Comparison of ENCODE assay signal across 12 mouse cellular contexts in genomic region chr1:132918117-132918680, GRCm38 (mm10). TPM values are rescaled to one million over a fixed set of nuclear protein-coding genes. Genes with fewer than 3 reads are reported as not detected.
DNase-seq lines count a peak whose midpoint lies in the region; ATAC-seq and TF ChIP-seq lines count a peak whose summit lies in the region.
"Had no signal": no experiment of that assay in that cellular context is flagged by ENCODE, and none has a peak within 500 bp of the region (broad histone marks: within the 10 kb centered on the region; RNA-seq: fewer than 3 reads in every experiment).

No protein-coding gene starts in this region.

- ATAC-seq in neural tube, embryonic 12.5 days (ENCODE audit: low FRiP score, low read depth) = no peak
- ATAC-seq: activated CD4-positive, CD25-positive, alpha-beta regulatory T cell, adult 4 months; CD4-positive, CD25-positive, alpha-beta regulatory T cell, adult 4 months had no signal

- H3K4me3 ChIP-seq in heart, adult 2 months = no peak overlapping the region
- H3K4me3 ChIP-seq in neural tube, embryonic 12.5 days = no peak overlapping the region

- no peak for TF ChIP-seq EP300 in heart, adult 2 months (IDR thresholded peaks at IDR 0.05; ENCODE audit: insufficient read depth, low read depth, low read length)

- TF ChIP-seq CTCF in heart, adult 2 months (IDR thresholded peaks at IDR 0.05) = no peak

- H3K79me2 ChIP-seq in heart, adult 2 months (replicated peaks; ENCODE audit: control insufficient read depth, insufficient read depth, low read length) = no peaks in the 10 kb centered on the region

- 45% methylated on average over 10 of the region's 10 CpGs for WGBS in heart, adult 2 months
- 20% methylated on average over 10 of the region's 10 CpGs for WGBS in neural tube, embryonic 12.5 days

- H3K27me3 ChIP-seq in heart, adult 2 months (ENCODE audit: control insufficient read depth, insufficient read depth, low read length) = no peaks in the 10 kb centered on the region
- H3K27me3 ChIP-seq in neural tube, embryonic 12.5 days (replicated peaks) = no peaks in the 10 kb centered on the region

- intact Hi-C loops in heart, postnatal 14 days (cut with DNase I) = no loop called here
- intact Hi-C loops in heart, adult 2 months (cut with DNase I) = no loop called here
- intact Hi-C loops in gastrocnemius, postnatal 36 days (cut with DNase I) = no loop called here

- TF ChIP-seq POLR2A in heart, adult 2 months (IDR thresholded peaks at IDR 0.05; ENCODE audit: insufficient read depth, low read depth, low read length) = no peak

- H3K27ac ChIP-seq in heart, adult 2 months = no peak overlapping the region
- H3K27ac ChIP-seq in neural tube, embryonic 12.5 days = no peak overlapping the region

- H3K9me3 ChIP-seq in neural tube, embryonic 12.5 days = no peaks in the 10 kb centered on the region

- H3K9ac ChIP-seq in heart, adult 2 months (ENCODE audit: low read depth, low read length) = no peak overlapping the region
- peak overlapping the region; percentile 30; the same call in 1 of the 2 replicates for H3K9ac ChIP-seq in neural tube, embryonic 12.5 days

- peak; percentile 22 to 26 for DNase-seq in heart, postnatal 14 days
- no peak for DNase-seq in heart, adult 2 months
- DNase-seq in neural tube, embryonic 10.5 days (ENCODE audit: extremely low spot score, low spot score) = no peak
- peak; percentile 25 for DNase-seq in mesoderm, embryonic 11.5 days (ENCODE audit: low read depth, low spot score)
- DNase-seq in gastrocnemius, postnatal 36 days = no peak
- DNase-seq in adrenal gland, postnatal 25 days = no peak
- DNase-seq in right cerebral cortex, postnatal 4 days = no peak
- DNase-seq: kidney, adult 9 months; thymus, adult 2 months had no signal

- H3K4me1 ChIP-seq in heart, adult 2 months (ENCODE audit: control insufficient read depth, insufficient read depth, low read length) = no peaks in the 10 kb centered on the region
- peaks cover 40% of the 10 kb centered on the region for H3K4me1 ChIP-seq in neural tube, embryonic 12.5 days

- no peaks in the 10 kb centered on the region for H3K36me3 ChIP-seq in heart, adult 2 months (ENCODE audit: control insufficient read depth, insufficient read depth, low read length)
- no peaks in the 10 kb centered on the region for H3K36me3 ChIP-seq in neural tube, embryonic 12.5 days

- H3K4me2 ChIP-seq in neural tube, embryonic 12.5 days (replicated peaks) = peak overlapping the region; percentile 22

RNA-seq across cellular contexts. Expression of gene Lrrn2, which starts 38.1 kb away (rescaled TPM):
- total RNA-seq in heart, postnatal 14 days (2021) = 1 to 10 TPM; 3.0 to 5.6 TPM
- total RNA-seq in heart, adult 2 months (2021) = 1 to 10 TPM; 3.2 to 4.2 TPM
- polyA plus RNA-seq in heart, adult 2 months (2012; rRNA removed) = 6.1 and 7.3 TPM in 2 replicates
- polyA plus RNA-seq in neural tube, embryonic 12.5 days (2016; fragmentation: Nextera tagmentation; extraction: Ambion mirVana) = 18.3 and 19.7 TPM in 2 replicates
- total RNA-seq in gastrocnemius, postnatal 36 days (2021) = under 1 TPM; 0.43 to 0.62 TPM
- 9.4 and 9.7 TPM in 2 replicates for total RNA-seq in adrenal gland, postnatal 25 days (2021)
- polyA plus RNA-seq: activated CD4-positive, CD25-positive, alpha-beta regulatory T cell, adult 4 months; CD4-positive, CD25-positive, alpha-beta regulatory T cell, adult 4 months had no signal

Comparison
In these comparisons a context has a peak if more than half of its experiments do, and no peak if none do; other contexts are left out.
1. DNase-seq: peak in heart, postnatal 14 days (2 of 2) and mesoderm, embryonic 11.5 days (single experiment); none in heart, adult 2 months (0 of 2), neural tube, embryonic 10.5 days (single experiment), gastrocnemius, postnatal 36 days (0 of 2), adrenal gland, postnatal 25 days (single experiment) and right cerebral cortex, postnatal 4 days (single experiment).